Mouse (Mus musculus): ENCODE measurements around the gene Arntl.

DNA sequence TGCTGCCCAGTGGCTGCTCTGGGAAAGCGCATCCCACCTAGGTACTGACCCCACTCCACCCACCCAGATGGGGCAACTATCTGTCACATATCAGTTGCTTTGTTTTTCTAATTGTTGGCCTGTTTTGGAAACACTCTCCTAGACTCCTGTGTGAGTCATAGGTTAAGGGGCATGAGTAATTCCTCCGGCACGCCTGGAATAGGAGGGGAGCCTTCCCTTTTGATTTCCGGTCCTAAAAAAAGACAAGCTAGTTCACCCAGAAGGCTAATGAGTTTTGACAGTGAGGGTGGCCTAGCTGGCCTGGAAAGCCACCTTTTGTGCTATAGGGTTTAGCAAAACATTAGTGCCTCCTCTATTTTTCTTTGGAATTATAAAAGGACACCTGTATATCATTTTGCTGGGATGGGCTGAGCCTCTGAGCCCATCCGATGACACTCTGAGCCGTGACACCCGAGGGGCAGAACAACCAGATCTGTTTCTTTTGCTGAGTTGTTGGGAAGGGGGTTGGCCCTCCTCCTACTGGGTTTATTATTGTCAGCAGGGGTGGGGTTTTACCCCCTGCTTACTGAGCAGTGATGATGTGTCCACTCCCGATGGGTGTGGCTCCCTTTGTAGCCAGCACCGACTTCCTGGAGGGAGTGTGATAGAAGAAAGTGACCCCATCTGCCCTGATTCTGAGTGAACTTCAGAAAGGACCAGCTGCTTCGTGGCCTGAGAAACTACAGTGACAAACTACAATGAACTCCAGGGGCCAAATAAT is 21.0 kb upstream of the Arntl start:
- TF ChIP-seq CTCF (IDR thresholded peaks at IDR 0.05) (no peak), EP300 (IDR thresholded peaks at IDR 0.05) (peak; percentile 70)
